In genomic region chr11:32454231-32454799, GRCm38 (mm10) we compare ENCODE assay signal across 8 mouse cellular contexts. TPM values are rescaled to one million over a fixed set of nuclear protein-coding genes. Genes with fewer than 3 reads are reported as not detected.
DNase-seq lines count a peak whose midpoint lies in the region; ATAC-seq and TF ChIP-seq lines count a peak whose summit lies in the region.

No protein-coding gene starts in this region.

- peak overlapping the region; percentile 88 for H3K4me3 ChIP-seq in bone marrow macrophage, adult 2 months (ENCODE audit: insufficient read depth, low read length)
- peak overlapping the region; percentile 95 for H3K4me3 ChIP-seq in hindbrain, embryonic 11.5 days (ENCODE audit: low read depth, low read length)
- peak overlapping the region; percentile 95 for H3K4me3 ChIP-seq in megakaryocyte, embryonic 14.5 days (replicated peaks)

- H3K27me3 ChIP-seq in hindbrain, embryonic 11.5 days (ENCODE audit: control insufficient read depth, insufficient read depth, low read length): no peaks in the 10 kb centered on the region
- peaks cover 22% of the 10 kb centered on the region for H3K27me3 ChIP-seq in megakaryocyte, embryonic 14.5 days (replicated peaks)

- H3K4me2 ChIP-seq in hindbrain, embryonic 11.5 days (replicated peaks; ENCODE audit: low read depth, low read length): peak overlapping the region; percentile 87

- H3K9ac ChIP-seq in hindbrain, embryonic 11.5 days (ENCODE audit: low read depth, low read length): peak overlapping the region; percentile 97

- TF ChIP-seq POLR2A in bone marrow macrophage, adult 2 months (IDR thresholded peaks at IDR 0.05; ENCODE audit: borderline replicate concordance, low read depth, low read length): no peak

- WGBS in hindbrain, embryonic 11.5 days: 2% methylated on average over 19 of the region's 19 CpGs

- ATAC-seq in hindbrain, embryonic 11.5 days (ENCODE audit: low FRiP score): 0 out of 2 replicates have a peak, but pooled peaks have one; percentile 1

- DNase-seq in left cerebral cortex, adult 11 months (ENCODE audit: low spot score): peak; percentile 27
- no peak for DNase-seq in left cerebral cortex, postnatal 36 days (ENCODE audit: low spot score in 2 of 2)
- DNase-seq in hindbrain, embryonic 11.5 days (ENCODE audit: low spot score): no peak
- DNase-seq in adrenal gland, adult (ENCODE audit: inconsistent age in 2 of 2, low spot score in 1 of 2): no peak
- no peak for DNase-seq in embryo, embryonic 10 days (ENCODE audit: low spot score)
- no peak for DNase-seq in layer of hippocampus, adult 9-10 months (ENCODE audit: low spot score)

- H3K4me1 ChIP-seq in bone marrow macrophage, adult 2 months (ENCODE audit: control insufficient read depth, insufficient read depth, low read length): peaks cover 8% of the 10 kb centered on the region; the same call in 1 of the 2 replicates
- no peaks in the 10 kb centered on the region for H3K4me1 ChIP-seq in hindbrain, embryonic 11.5 days (replicated peaks; ENCODE audit: control insufficient read depth, insufficient read depth, low read length)
- peaks cover 30% of the 10 kb centered on the region for H3K4me1 ChIP-seq in megakaryocyte, embryonic 14.5 days

- no peaks in the 10 kb centered on the region for H3K36me3 ChIP-seq in hindbrain, embryonic 11.5 days (ENCODE audit: control insufficient read depth, insufficient read depth, low read length)
- no peaks in the 10 kb centered on the region for H3K36me3 ChIP-seq in megakaryocyte, embryonic 14.5 days (replicated peaks; ENCODE audit: low read length)

- no peaks in the 10 kb centered on the region for H3K9me3 ChIP-seq in hindbrain, embryonic 11.5 days (ENCODE audit: control insufficient read depth, low read length)
- H3K9me3 ChIP-seq in megakaryocyte, embryonic 14.5 days: no peaks in the 10 kb centered on the region

- no peak overlapping the region for H3K27ac ChIP-seq in bone marrow macrophage, adult 2 months (ENCODE audit: insufficient read depth, low read depth, low read length)
- H3K27ac ChIP-seq in hindbrain, embryonic 11.5 days (ENCODE audit: low read depth, low read length): peak overlapping the region; percentile 97

- intact Hi-C loops in left cerebral cortex, postnatal 36 days (cut with DNase I): loop anchor here (5.0 kb wide), 2 partner anchors 78 to 107 kb away; partner anchors contain the start of genes Efcab9, Sh3pxd2b and Stk10

- no peak for TF ChIP-seq CTCF in bone marrow macrophage, adult 2 months (IDR thresholded peaks at IDR 0.05; ENCODE audit: low read depth, low read length)

RNA-seq across cellular contexts. Expression of gene Ubtd2, which starts 0.9 kb away (rescaled TPM):
- 10 to 100 TPM; 56.9 to 57.4 TPM for total RNA-seq in left cerebral cortex, postnatal 36 days (2021)
- 2.4 and 4.0 TPM in 2 replicates for polyA plus RNA-seq in bone marrow macrophage, adult 2 months (2012; ENCODE audit: insufficient read depth, insufficient read length, missing spikeins)
- 65.5 and 73.2 TPM in 2 replicates for polyA plus RNA-seq in hindbrain, embryonic 11.5 days (2014; fragmentation: Nextera tagmentation; extraction: Ambion mirVana)
- 0.96 TPM in 1 of 2 replicates, not detected in the other for polyA plus RNA-seq in megakaryocyte, embryonic 14.5 days (2012; ENCODE audit: insufficient read depth, low replicate concordance)

Comparison
In these comparisons a context has a peak if more than half of its experiments do, and no peak if none do; other contexts are left out.
1. RNA of gene Ubtd2, which starts 0.9 kb away (polyA plus RNA-seq): 65.5 to 73.2 TPM in hindbrain, embryonic 11.5 days; 2.4 to 4.0 TPM in bone marrow macrophage, adult 2 months and 0.96 TPM in megakaryocyte, embryonic 14.5 days; every median in the first group is over 10 times any median in the second.
2. Peak in every context shown above with its lines, with median percentiles within 50 percentile points of each other: H3K4me3 ChIP-seq.